Mouse (Mus musculus) heart, embryonic 12.5 days (tissue): ENCODE measurements around the gene Snx29. TPM values are rescaled to one million over a fixed set of nuclear protein-coding genes. Genes with fewer than 3 reads are reported as not detected.
"Not testable (repeated sequence)": the region's sequence is repeated elsewhere in the genome, so short reads cannot be mapped to it uniquely, and the experiment has no call there.

Experiments used
- ATAC-seq: fragments of 200-750 bp; cut with Nextera tagmentation; 2 replicates; pipeline ENCODE4 v1.8.0; 2017; ENCODE audit warnings: moderate TSS enrichment, moderate library complexity; ENCODE audit not compliant: insufficient number of reproducible peaks, low FRiP score
- H3K27ac ChIP-seq: fragments of 300-500 bp; sonication (generic); 2 replicates; pipeline ENCODE4 v1.5.1; 2016; ENCODE audit warnings: mild to moderate bottlenecking, moderate library complexity; ENCODE audit not compliant: poor library complexity, severe bottlenecking
- H3K27me3 ChIP-seq: fragments of 300-500 bp; sonication (generic); replicated peaks from 2 replicates; pipeline ENCODE4 v1.6.1; 2016; ENCODE audit warnings: mild to moderate bottlenecking, moderate library complexity
- H3K36me3 ChIP-seq: fragments of 300-500 bp; sonication (generic); 2 replicates; pipeline ENCODE4 v1.6.1; 2016; ENCODE audit warnings: mild to moderate bottlenecking, moderate library complexity
- H3K4me1 ChIP-seq: fragments of 300-500 bp; sonication (generic); replicated peaks from 2 replicates; pipeline ENCODE4 v1.6.1; 2016; ENCODE audit warnings: mild to moderate bottlenecking
- H3K4me2 ChIP-seq: fragments of 300-500 bp; sonication (generic); 2 replicates; pipeline ENCODE4 v1.6.1; 2016; ENCODE audit warnings: mild to moderate bottlenecking, moderate library complexity
- H3K4me3 ChIP-seq: fragments of 300-500 bp; sonication (generic); 2 replicates; pipeline ENCODE4 v1.5.1; 2016; ENCODE audit warnings: mild to moderate bottlenecking
- H3K9ac ChIP-seq: fragments of 300-500 bp; sonication (generic); 2 replicates; pipeline ENCODE4 v1.6.1; 2016; ENCODE audit warnings: mild to moderate bottlenecking, moderate library complexity
- H3K9me3 ChIP-seq: fragments of 300-500 bp; sonication (generic); replicated peaks from 2 replicates; pipeline ENCODE4 v1.6.1; 2016; ENCODE audit warnings: mild to moderate bottlenecking, moderate library complexity
- WGBS: fragments of 180-500 bp; shearing (Covaris S2); methylation state at CpG from one replicate; pipeline ENCODE4 v1.1.7; 2016; 5-methylcytosine and 5-hydroxymethylcytosine counted together
- polyA plus RNA-seq: library from polyadenylated mRNA; unstranded; fragments of >200 nt; fragmentation: Nextera tagmentation; extraction: Ambion mirVana; gene quantifications from 2 replicates; pipeline ENCODE4 v1.2.1, GENCODE M21; 2016

The Snx29 gene
- 5.4 and 6.7 TPM in 2 replicates for polyA plus RNA-seq

DNA sequence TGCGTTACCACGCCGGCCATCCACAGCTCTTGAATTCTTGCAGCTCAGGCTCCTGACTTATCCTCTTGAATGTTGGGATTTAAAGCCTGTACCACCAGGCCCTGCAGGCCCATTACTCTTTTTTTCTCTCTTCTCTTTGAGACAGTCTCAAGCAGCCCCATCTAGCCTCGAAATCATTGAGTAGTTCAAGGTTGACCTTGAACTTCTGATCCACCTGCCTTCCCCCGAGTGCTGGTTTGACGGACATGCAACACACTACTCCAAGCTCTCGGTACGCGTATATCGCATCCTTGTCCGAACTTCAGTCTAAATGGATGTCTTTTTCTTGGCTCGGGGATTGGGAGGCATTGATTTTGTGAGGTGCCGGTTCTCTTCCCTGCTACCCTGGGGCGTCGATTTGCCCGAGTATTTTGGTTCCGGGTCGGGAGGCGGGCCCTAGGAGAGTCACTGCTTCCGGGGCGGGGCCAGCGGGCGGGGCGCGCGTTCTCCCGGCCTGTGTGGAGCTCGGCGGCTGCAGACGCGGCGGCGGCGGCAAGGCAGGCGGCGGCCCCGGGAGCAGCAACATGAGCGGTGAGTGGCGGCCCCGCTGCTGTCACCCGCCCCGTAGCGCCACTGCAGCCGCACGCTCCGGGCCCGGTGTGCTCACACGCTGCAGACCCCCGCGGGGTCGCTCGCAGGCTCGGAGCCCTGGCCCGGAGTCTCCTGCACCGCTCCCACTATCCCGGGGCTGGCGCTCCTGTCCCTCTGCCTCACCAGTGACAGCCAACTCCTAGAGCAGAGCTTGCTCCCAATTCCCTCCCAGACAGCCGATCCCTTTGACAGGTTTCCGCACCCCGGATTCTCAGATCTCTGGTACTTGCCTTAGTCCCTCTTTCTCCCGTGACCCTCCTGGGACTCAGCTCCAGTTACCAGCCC is at the start of gene Snx29:
TSS of gene Snx29 (plus strand) at position 500 of the 915 bp plus-strand sequence.
- Histone ChIP-seq H3K27ac (peak within 1 kb of the TSS; percentile 71), H3K9ac (peak within 1 kb of the TSS; percentile 91), H3K4me2 (peak within 1 kb of the TSS; percentile 90), H3K4me1 (peaks cover 6% of the 10 kb centered on the region; the same call in 1 of the 2 replicates), H3K4me3 (peak within 1 kb of the TSS; percentile 90), H3K9me3 (no peaks in the 10 kb centered on the region), H3K27me3 (no peaks in the 10 kb centered on the region), H3K36me3 (no peaks in the 10 kb centered on the region)
- peak; percentile 96 for ATAC-seq
- 4% methylated on average over 61 of the region's 61 CpGs for WGBS

DNA sequence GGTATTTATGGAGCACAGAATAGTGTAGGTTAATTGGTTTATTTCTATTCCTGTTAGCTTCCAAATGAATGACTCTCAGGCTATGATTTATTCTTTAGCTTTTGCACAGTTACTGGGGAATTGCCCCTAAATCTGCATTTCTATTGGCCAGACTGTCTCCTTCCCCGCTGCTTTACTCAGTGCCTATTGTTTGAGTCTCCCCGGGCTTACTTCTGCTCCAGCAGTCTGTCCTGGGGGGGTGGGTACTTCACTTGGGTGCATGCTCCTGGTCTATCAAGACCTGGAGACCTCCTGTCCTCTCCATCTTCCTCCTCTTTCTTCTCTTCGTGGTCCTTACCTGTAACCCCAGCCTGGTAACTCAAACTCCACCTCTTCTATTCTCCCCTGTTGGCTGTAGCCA is 45.8 kb upstream of the Snx29 start:
- no peak overlapping the region for H3K4me3 ChIP-seq
- no peak overlapping the region for H3K4me2 ChIP-seq
- H3K9ac ChIP-seq, result no peak overlapping the region
- 62% methylated on average over 3 of the region's 3 CpGs for WGBS
- no peaks in the 10 kb centered on the region for H3K27me3 ChIP-seq
- H3K36me3 ChIP-seq, result no peaks in the 10 kb centered on the region
- H3K9me3 ChIP-seq, result no peaks in the 10 kb centered on the region
- no peaks in the 10 kb centered on the region for H3K4me1 ChIP-seq
- no peak overlapping the region for H3K27ac ChIP-seq
- no peak for ATAC-seq

DNA sequence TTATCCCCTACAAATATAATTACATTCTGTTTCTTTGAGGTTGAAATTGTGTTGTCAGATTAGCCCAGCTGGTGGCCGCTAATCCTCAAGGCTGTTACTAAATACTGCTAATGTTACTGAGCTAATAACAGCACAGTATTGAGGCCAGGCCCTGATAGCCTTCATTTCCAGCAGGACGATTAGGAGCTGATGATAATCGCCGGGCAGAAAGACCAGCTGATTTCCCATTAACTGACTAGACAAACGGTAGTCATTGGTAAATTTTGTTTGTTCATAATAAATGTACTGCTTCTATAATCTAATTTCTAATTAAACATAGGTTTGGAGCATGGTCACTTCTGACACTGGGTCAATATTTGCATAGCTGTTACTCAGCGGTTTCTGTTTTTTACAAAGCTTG is 43.9 kb upstream of the Snx29 start:
- 67% methylated on average over 6 of the region's 6 CpGs for WGBS
- H3K4me3 ChIP-seq, result no peak overlapping the region
- H3K27me3 ChIP-seq, result no peaks in the 10 kb centered on the region
- no peaks in the 10 kb centered on the region for H3K36me3 ChIP-seq
- no peaks in the 10 kb centered on the region for H3K9me3 ChIP-seq
- no peaks in the 10 kb centered on the region for H3K4me1 ChIP-seq
- H3K4me2 ChIP-seq, result no peak overlapping the region
- no peak for ATAC-seq
- H3K27ac ChIP-seq, result no peak overlapping the region
- no peak overlapping the region for H3K9ac ChIP-seq

DNA sequence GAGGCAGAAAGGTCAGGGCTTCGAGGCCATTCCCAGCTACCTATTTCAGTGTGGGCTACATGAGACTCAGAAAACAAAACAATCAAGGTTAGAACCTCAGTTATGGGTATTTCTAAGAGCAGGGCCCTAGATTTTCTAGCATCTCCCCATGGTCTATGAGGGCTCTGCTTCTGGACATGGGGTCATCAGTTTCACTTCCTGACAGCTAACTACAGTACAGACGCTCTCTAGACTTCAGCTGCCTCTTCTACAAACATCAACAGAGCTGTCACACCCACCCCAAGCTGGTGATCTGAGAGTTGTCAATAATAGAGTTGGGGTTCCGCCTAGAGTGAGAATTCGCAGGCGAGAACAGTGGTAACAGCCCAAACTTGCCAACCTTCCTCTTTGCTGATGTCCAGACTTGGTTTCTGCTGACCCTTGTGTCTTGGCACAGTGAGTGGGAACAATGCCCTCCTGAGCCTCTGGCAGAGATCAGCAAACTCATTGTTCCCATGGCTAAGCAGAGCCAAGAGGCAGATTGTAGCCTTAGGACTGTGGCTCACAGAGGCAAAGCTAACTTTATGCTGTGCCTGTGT is 40.0 kb upstream of the Snx29 start:
- Histone ChIP-seq H3K27ac (no peak overlapping the region), H3K36me3 (no peaks in the 10 kb centered on the region), H3K4me1 (no peaks in the 10 kb centered on the region), H3K27me3 (no peaks in the 10 kb centered on the region), H3K9me3 (no peaks in the 10 kb centered on the region), H3K9ac (no peak overlapping the region), H3K4me3 (no peak overlapping the region), H3K4me2 (no peak overlapping the region)
- ATAC-seq, result no peak
- WGBS, result 76% methylated on average over 5 of the region's 5 CpGs

DNA sequence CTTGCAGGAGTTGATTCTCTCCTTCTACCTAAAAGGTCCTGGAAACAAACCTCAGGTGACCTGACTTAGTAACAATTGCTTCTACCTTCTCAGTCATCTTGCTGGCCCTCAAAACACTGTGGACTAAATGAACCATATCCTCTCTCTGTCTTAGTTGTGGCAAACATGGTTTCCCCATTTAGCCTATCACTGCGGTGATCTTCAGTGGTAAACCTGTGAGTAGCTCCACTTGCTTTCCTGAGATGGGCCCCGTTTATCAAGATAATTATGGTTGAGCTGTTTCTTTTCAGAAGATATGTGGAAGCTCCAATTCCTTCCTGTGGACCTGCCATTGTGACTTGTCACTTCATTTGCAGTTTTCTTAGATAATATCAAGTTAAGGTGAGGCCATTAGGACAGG is 37.8 kb upstream of the Snx29 start:
- no peaks in the 10 kb centered on the region for H3K4me1 ChIP-seq
- no peaks in the 10 kb centered on the region for H3K36me3 ChIP-seq
- H3K9me3 ChIP-seq, result peaks cover 13% of the 10 kb centered on the region
- no peak overlapping the region for H3K4me3 ChIP-seq
- no peaks in the 10 kb centered on the region for H3K27me3 ChIP-seq
- 79% methylated on average over 2 of the region's 2 CpGs for WGBS
- no peak for ATAC-seq
- no peak overlapping the region for H3K4me2 ChIP-seq
- H3K9ac ChIP-seq, result no peak overlapping the region
- no peak overlapping the region for H3K27ac ChIP-seq

DNA sequence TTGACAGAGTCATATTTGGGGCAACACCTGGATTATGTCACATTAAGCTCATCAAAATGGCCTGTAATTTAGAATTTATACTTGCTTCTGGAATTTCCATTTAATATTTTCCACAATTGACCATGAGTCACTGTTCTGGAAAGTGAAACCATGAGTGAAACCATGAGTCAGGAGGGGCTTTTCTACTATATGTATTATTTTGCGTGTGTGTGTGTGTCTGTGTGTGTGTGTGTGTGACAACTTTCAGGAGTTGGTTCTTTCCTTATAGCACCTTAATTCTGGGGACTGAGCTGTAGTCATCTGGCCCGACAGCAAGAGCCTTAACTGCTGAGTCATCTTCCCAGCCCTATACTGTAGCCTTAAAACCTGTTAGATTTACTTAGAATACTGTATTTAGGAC is 36.8 kb upstream of the Snx29 start:
- Histone ChIP-seq H3K4me3 (no peak overlapping the region), H3K36me3 (no peaks in the 10 kb centered on the region), H3K9me3 (peaks cover 21% of the 10 kb centered on the region), H3K27ac (no peak overlapping the region), H3K9ac (no peak overlapping the region), H3K27me3 (no peaks in the 10 kb centered on the region), H3K4me1 (no peaks in the 10 kb centered on the region), H3K4me2 (no peak overlapping the region)
- WGBS, result 70% methylated on average over 2 of the region's 2 CpGs
- no peak for ATAC-seq

DNA sequence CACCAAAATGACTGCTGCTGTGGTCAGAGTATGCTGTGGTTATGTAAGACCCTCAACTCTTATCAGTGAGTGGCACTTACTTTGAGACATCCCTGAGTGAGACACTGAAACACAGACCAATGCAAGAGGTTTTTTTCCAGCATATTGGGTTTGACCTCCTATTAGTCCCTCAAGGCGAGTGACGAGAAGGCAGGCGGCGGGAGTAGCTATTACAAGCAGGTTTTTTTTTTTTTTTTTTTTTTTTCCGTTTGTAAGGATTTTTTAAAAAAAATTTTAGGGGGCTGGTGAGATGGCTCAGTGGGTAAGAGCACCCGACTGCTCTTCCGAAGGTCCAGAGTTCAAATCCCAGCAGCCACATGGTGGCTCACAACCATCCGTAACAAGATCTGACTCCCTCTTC is 33.8 kb upstream of the Snx29 start:
- not testable (repeated sequence) for H3K36me3 ChIP-seq, H3K4me3 ChIP-seq, ATAC-seq, H3K4me2 ChIP-seq, H3K27me3 ChIP-seq, H3K27ac ChIP-seq, H3K4me1 ChIP-seq, H3K9ac ChIP-seq
- peaks cover 29% of the 10 kb centered on the region for H3K9me3 ChIP-seq
- WGBS, result 87% methylated on average over 8 of the region's 8 CpGs

DNA sequence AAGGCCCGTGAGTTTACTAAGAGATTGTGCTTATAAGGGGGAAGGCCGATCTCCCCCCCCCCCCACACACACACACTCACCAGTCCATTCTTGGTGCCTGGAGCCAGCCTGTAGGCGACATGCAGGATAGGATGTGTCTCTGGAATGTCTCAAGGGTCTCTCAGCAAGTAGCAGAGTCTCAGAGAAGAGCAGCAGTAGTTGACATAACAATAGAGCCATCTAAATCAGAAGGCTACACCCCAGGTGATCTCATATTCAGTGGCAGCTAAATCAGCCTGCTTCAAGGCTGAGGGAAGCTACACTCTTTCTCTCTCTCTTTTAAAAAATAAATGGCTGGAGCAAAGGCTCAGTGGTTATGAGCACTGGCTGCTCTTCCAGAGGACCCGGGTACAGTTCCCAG is 27.1 kb upstream of the Snx29 start:
- H3K36me3 ChIP-seq, ATAC-seq, H3K27ac ChIP-seq, H3K9me3 ChIP-seq, H3K4me3 ChIP-seq, H3K4me1 ChIP-seq, H3K27me3 ChIP-seq, H3K9ac ChIP-seq, H3K4me2 ChIP-seq: not testable (repeated sequence)
- 72% methylated on average over 4 of the region's 4 CpGs for WGBS

DNA sequence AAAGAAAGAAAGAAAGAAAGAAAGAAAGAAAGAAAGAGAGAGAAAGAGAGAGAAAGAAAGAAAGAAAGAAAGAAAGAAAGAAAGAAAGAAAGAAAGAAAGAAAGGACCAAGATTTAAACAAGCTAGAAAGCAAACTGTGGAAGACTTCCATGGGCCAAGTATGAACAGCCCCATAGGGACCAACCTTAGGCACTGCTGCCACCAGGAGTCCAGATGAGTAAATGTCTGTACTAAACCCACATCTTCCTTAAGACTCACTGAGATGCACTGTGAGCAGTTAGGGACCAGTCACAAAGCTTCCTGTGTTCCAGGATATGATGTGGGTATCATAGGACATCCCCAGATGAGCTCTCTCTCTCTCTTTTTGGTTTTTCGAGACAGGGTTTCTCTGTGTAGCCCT is 25.0 kb upstream of the Snx29 start:
- H3K27me3 ChIP-seq, H3K4me2 ChIP-seq, H3K4me1 ChIP-seq, H3K9me3 ChIP-seq, H3K9ac ChIP-seq, H3K27ac ChIP-seq, H3K36me3 ChIP-seq, ATAC-seq, H3K4me3 ChIP-seq: not testable (repeated sequence)
- WGBS, result 67% methylated on average over 1 of the region's 1 CpGs

DNA sequence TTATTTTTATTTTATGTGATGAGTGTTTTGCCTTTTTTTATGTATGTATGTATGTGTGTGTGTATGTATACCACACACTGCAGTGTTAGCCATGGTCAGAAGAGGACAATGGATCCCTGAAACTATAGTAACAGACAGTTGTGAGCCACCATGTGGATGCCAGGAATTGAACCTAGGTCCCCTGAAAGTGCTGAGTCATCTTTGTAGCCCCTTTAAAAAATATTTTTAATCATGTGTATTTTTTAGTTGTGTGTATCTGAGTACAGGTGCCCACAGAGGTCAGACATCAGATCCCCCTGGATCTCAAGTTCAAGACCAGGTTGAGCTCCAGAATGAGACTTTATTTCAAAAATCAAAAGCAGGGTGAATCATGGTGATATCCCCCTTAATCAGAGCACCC is 19.0 kb upstream of the Snx29 start:
- Histone ChIP-seq H3K36me3 (no peaks in the 10 kb centered on the region), H3K4me1 (no peaks in the 10 kb centered on the region), H3K4me2 (no peak overlapping the region), H3K9ac (no peak overlapping the region), H3K27me3 (no peaks in the 10 kb centered on the region), H3K9me3 (no peaks in the 10 kb centered on the region), H3K4me3 (no peak overlapping the region), H3K27ac (no peak overlapping the region)
- no peak for ATAC-seq

DNA sequence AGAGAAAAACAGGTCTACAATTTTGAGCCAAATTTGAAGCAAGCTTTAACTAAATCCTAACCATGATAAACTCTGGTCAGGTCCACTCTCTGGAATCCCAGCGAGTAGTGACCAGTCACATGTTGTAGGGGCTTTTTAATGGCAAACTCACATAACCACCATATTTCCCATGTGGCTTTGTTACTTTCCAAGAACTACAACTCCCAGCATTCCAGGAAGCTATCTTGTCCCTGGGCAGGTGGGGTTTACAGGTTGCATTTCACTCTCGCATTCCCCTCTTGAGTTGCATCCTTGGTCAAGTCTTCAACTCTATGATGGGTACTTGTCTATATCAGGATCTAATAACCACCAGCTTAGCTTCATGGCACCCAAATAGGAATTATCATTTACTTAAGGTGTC is 17.2 kb upstream of the Snx29 start:
- H3K4me3 ChIP-seq, result no peak overlapping the region
- no peaks in the 10 kb centered on the region for H3K9me3 ChIP-seq
- no peak overlapping the region for H3K27ac ChIP-seq
- no peak overlapping the region for H3K9ac ChIP-seq
- H3K36me3 ChIP-seq, result no peaks in the 10 kb centered on the region
- WGBS, result 74% methylated on average over 2 of the region's 2 CpGs
- no peaks in the 10 kb centered on the region; the same call in 1 of the 2 replicates for H3K4me1 ChIP-seq
- ATAC-seq, result no peak
- no peak overlapping the region for H3K4me2 ChIP-seq
- H3K27me3 ChIP-seq, result no peaks in the 10 kb centered on the region
